In genomic region chr11:67010430-67010829, GRCm38 (mm10) we compare ENCODE assay signal across 9 mouse cellular contexts. TPM values are rescaled to one million over a fixed set of nuclear protein-coding genes. Genes with fewer than 3 reads are reported as not detected.
DNase-seq lines count a peak whose midpoint lies in the region; ATAC-seq lines count a peak whose summit lies in the region.
"Had no signal": no experiment of that assay in that cellular context is flagged by ENCODE, and none has a peak within 500 bp of the region (broad histone marks: within the 10 kb centered on the region; RNA-seq: fewer than 3 reads in every experiment).

No protein-coding gene starts in this region.

- H3K9ac ChIP-seq in kidney, embryonic 15.5 days = no peak overlapping the region
- H3K9ac ChIP-seq in embryonic facial prominence, embryonic 13.5 days = no peak overlapping the region

- no peaks in the 10 kb centered on the region for H3K27me3 ChIP-seq in kidney, embryonic 15.5 days
- no peaks in the 10 kb centered on the region for H3K27me3 ChIP-seq in embryonic facial prominence, embryonic 13.5 days

- no peaks in the 10 kb centered on the region for H3K36me3 ChIP-seq in kidney, embryonic 15.5 days
- no peaks in the 10 kb centered on the region for H3K36me3 ChIP-seq in embryonic facial prominence, embryonic 13.5 days

- no peaks in the 10 kb centered on the region for H3K9me3 ChIP-seq in kidney, embryonic 15.5 days (replicated peaks)
- no peaks in the 10 kb centered on the region for H3K9me3 ChIP-seq in embryonic facial prominence, embryonic 13.5 days

- H3K4me3 ChIP-seq in kidney, embryonic 15.5 days (replicated peaks) = no peak overlapping the region
- H3K4me3 ChIP-seq in embryonic facial prominence, embryonic 13.5 days = no peak overlapping the region

- no peak for DNase-seq in kidney, postnatal 25 days
- peak; percentile 56 for DNase-seq in MN1 (ENCODE audit: low spot score)
- DNase-seq in layer of hippocampus, postnatal 25 days (ENCODE audit: extremely low spot score in 1 of 2, low spot score in 1 of 2) = no peak
- DNase-seq in ovary, adult 18-20 months (ENCODE audit: low spot score) = no peak

- H3K4me1 ChIP-seq in kidney, embryonic 15.5 days = peaks cover 5% of the 10 kb centered on the region; the same call in 1 of the 2 replicates
- H3K4me1 ChIP-seq in embryonic facial prominence, embryonic 13.5 days = peaks cover 18% of the 10 kb centered on the region

- H3K4me2 ChIP-seq in kidney, embryonic 15.5 days = 0 out of 2 replicates have a peak overlapping the region, but pooled peaks have one; percentile 21
- H3K4me2 ChIP-seq in embryonic facial prominence, embryonic 13.5 days = peak overlapping the region; percentile 20; the same call in 1 of the 2 replicates

- 2% methylated on average over 8 of the region's 8 CpGs for WGBS in kidney, embryonic 15.5 days
- WGBS in embryonic facial prominence, embryonic 13.5 days = 2% methylated on average over 8 of the region's 8 CpGs

- no peak for ATAC-seq in kidney, embryonic 15.5 days (replicated peaks; ENCODE audit: low FRiP score)
- no peak for ATAC-seq in embryonic facial prominence, embryonic 13.5 days (ENCODE audit: insufficient number of reproducible peaks, insufficient read depth, low FRiP score, low TSS enrichment, low read depth)
- ATAC-seq in megakaryocyte progenitor cell, adult 5-6 weeks (replicated peaks; ENCODE audit: poor library complexity) = peak; percentile 39; the same call in 1 of the 2 replicates
- ATAC-seq in megakaryocyte-erythroid progenitor cell, adult 5-6 weeks (replicated peaks; ENCODE audit: low FRiP score, low TSS enrichment, poor library complexity, severe bottlenecking) = no peak

- H3K27ac ChIP-seq in kidney, embryonic 15.5 days = peak overlapping the region; percentile 27; the same call in 1 of the 2 replicates
- H3K27ac ChIP-seq in embryonic facial prominence, embryonic 13.5 days = no peak overlapping the region

RNA-seq across cellular contexts. Expression of gene Tmem220, which starts 14.5 kb away (rescaled TPM):
- polyA plus RNA-seq in kidney, embryonic 15.5 days (2015; fragmentation: Nextera tagmentation; extraction: Ambion mirVana) = 1.4 and 1.6 TPM in 2 replicates
- 1.3 and 1.4 TPM in 2 replicates for polyA plus RNA-seq in embryonic facial prominence, embryonic 13.5 days (2015; fragmentation: Nextera tagmentation; extraction: Ambion mirVana)
- 2.1 and 2.7 TPM in 2 replicates for total RNA-seq in megakaryocyte progenitor cell, adult 5-6 weeks (2015)
- total RNA-seq in megakaryocyte progenitor cell, adult 5-6 weeks (2017) = 0.87 and 1.5 TPM in 2 replicates
- under 1 TPM; 0.52 to 0.66 TPM for total RNA-seq in layer of hippocampus, postnatal 25 days (2021)
- total RNA-seq in megakaryocyte-erythroid progenitor cell, adult 5-6 weeks (2014; fragmentation: Nextera tagmentation) = 1.0 TPM in 1 of 2 replicates, not detected in the other
- 1.1 TPM in 1 of 2 replicates, not detected in the other for total RNA-seq in megakaryocyte-erythroid progenitor cell, adult 5-6 weeks (2017)

RNA-seq across cellular contexts. Expression of gene Adprm, which starts 42.0 kb away (rescaled TPM):
- 21.1 and 24.6 TPM in 2 replicates for polyA plus RNA-seq in kidney, embryonic 15.5 days (2015; fragmentation: Nextera tagmentation; extraction: Ambion mirVana)
- 37.1 and 43.5 TPM in 2 replicates for polyA plus RNA-seq in embryonic facial prominence, embryonic 13.5 days (2015; fragmentation: Nextera tagmentation; extraction: Ambion mirVana)
- 45.6 and 55.3 TPM in 2 replicates for total RNA-seq in megakaryocyte progenitor cell, adult 5-6 weeks (2015)
- 29.0 and 38.4 TPM in 2 replicates for total RNA-seq in megakaryocyte progenitor cell, adult 5-6 weeks (2017)
- total RNA-seq in layer of hippocampus, postnatal 25 days (2021) = 10 to 100 TPM; 20.9 to 29.2 TPM
- total RNA-seq in megakaryocyte-erythroid progenitor cell, adult 5-6 weeks (2014; fragmentation: Nextera tagmentation) = 11.0 and 25.4 TPM in 2 replicates
- 12.7 and 17.2 TPM in 2 replicates for total RNA-seq in megakaryocyte-erythroid progenitor cell, adult 5-6 weeks (2017)

RNA-seq across cellular contexts. Expression of gene Sco1, which starts 42.0 kb away (rescaled TPM):
- 17.8 and 19.2 TPM in 2 replicates for polyA plus RNA-seq in kidney, embryonic 15.5 days (2015; fragmentation: Nextera tagmentation; extraction: Ambion mirVana)
- 16.0 and 19.8 TPM in 2 replicates for polyA plus RNA-seq in embryonic facial prominence, embryonic 13.5 days (2015; fragmentation: Nextera tagmentation; extraction: Ambion mirVana)
- 16.4 and 17.4 TPM in 2 replicates for total RNA-seq in megakaryocyte progenitor cell, adult 5-6 weeks (2015)
- 32.8 and 47.5 TPM in 2 replicates for total RNA-seq in megakaryocyte progenitor cell, adult 5-6 weeks (2017)
- total RNA-seq in layer of hippocampus, postnatal 25 days (2021) = 1 to 10 TPM; 8.3 to 9.5 TPM
- total RNA-seq in megakaryocyte-erythroid progenitor cell, adult 5-6 weeks (2014; fragmentation: Nextera tagmentation) = 5.1 and 11.9 TPM in 2 replicates
- total RNA-seq in megakaryocyte-erythroid progenitor cell, adult 5-6 weeks (2017) = 27.2 and 30.7 TPM in 2 replicates

RNA-seq across cellular contexts. Expression of gene Tmem238l, which starts 54.0 kb away (rescaled TPM):
- 0.36 TPM in 1 of 2 replicates, not detected in the other for polyA plus RNA-seq in kidney, embryonic 15.5 days (2015; fragmentation: Nextera tagmentation; extraction: Ambion mirVana)
- polyA plus RNA-seq in embryonic facial prominence, embryonic 13.5 days (2015; fragmentation: Nextera tagmentation; extraction: Ambion mirVana) = not detected in 2 replicates
- not detected in 2 replicates for total RNA-seq in megakaryocyte progenitor cell, adult 5-6 weeks (2015)
- total RNA-seq in megakaryocyte progenitor cell, adult 5-6 weeks (2017) = not detected in 2 replicates
- not detected for total RNA-seq in layer of hippocampus, postnatal 25 days (2021)
- total RNA-seq in megakaryocyte-erythroid progenitor cell, adult 5-6 weeks (2014; fragmentation: Nextera tagmentation) = not detected in 2 replicates
- total RNA-seq in megakaryocyte-erythroid progenitor cell, adult 5-6 weeks (2017) = not detected in 2 replicates
- polyA plus RNA-seq: limb, embryonic 11.5 days had no signal
